ENCODE assay signal across 14 mouse cellular contexts in genomic region chr17:79343334-79343946, GRCm38 (mm10). TPM values are rescaled to one million over a fixed set of nuclear protein-coding genes. Genes with fewer than 3 reads are reported as not detected.
DNase-seq lines count a peak whose midpoint lies in the region; ATAC-seq and TF ChIP-seq lines count a peak whose summit lies in the region.
"Had no signal": no experiment of that assay in that cellular context is flagged by ENCODE, and none has a peak within 500 bp of the region (broad histone marks: within the 10 kb centered on the region; RNA-seq: fewer than 3 reads in every experiment).

No protein-coding gene starts in this region.

- 61% methylated on average over 5 of the region's 5 CpGs for WGBS in heart, embryonic 10.5 days
- 50% methylated on average over 5 of the region's 5 CpGs for WGBS in heart, postnatal 0 days
- 32% methylated on average over 5 of the region's 5 CpGs for WGBS in liver, embryonic 15.5 days (ENCODE audit: insufficient replicate concordance)

- TF ChIP-seq CTCF in MEL (IDR thresholded peaks at IDR 0.05 in 2 of 3, conservative IDR thresholded peaks at IDR 0.05 in 1 of 3; ENCODE audit: control insufficient read depth in 1 of 3, insufficient read depth in 1 of 3, low read depth in 2 of 3, low read length in 3 of 3, poor library complexity in 1 of 3, severe bottlenecking in 1 of 3): no peak
- TF ChIP-seq CTCF in heart, postnatal 0 days (IDR thresholded peaks at IDR 0.05; ENCODE audit: low read depth): no peak

- no peak for TF ChIP-seq POLR2A in MEL (IDR thresholded peaks at IDR 0.05; ENCODE audit: control insufficient read depth in 1 of 2, insufficient read depth in 1 of 2, low read depth in 1 of 2, low read length in 2 of 2, poor library complexity in 1 of 2)

- peak overlapping the region; percentile 56; the same call in 1 of the 2 replicates for H3K27ac ChIP-seq in heart, embryonic 10.5 days
- H3K27ac ChIP-seq in MEL (ENCODE audit: control insufficient read depth, low read depth, low read length): no peak overlapping the region
- H3K27ac ChIP-seq in heart, postnatal 0 days (ENCODE audit: low read depth): 0 out of 2 replicates have a peak overlapping the region, but pooled peaks have one; percentile 3
- H3K27ac ChIP-seq in liver, embryonic 15.5 days (replicated peaks): peak overlapping the region; percentile 64
- H3K27ac ChIP-seq: hindbrain, embryonic 10.5 days; intestine, embryonic 15.5 days; midbrain, embryonic 15.5 days had no signal

- H3K27me3 ChIP-seq in heart, embryonic 10.5 days (ENCODE audit: insufficient read depth, poor library complexity, severe bottlenecking): no peaks in the 10 kb centered on the region
- H3K27me3 ChIP-seq in MEL (ENCODE audit: control insufficient read depth in 1 of 2, insufficient read depth in 2 of 2, low read length in 2 of 2): no peaks in the 10 kb centered on the region
- H3K27me3 ChIP-seq in heart, postnatal 0 days (ENCODE audit: control insufficient read depth, insufficient read depth, low read length): no peaks in the 10 kb centered on the region
- no peaks in the 10 kb centered on the region for H3K27me3 ChIP-seq in liver, embryonic 15.5 days
- H3K27me3 ChIP-seq: intestine, embryonic 15.5 days; midbrain, embryonic 15.5 days had no signal

- H3K9me3 ChIP-seq in heart, embryonic 10.5 days: no peaks in the 10 kb centered on the region
- no peaks in the 10 kb centered on the region for H3K9me3 ChIP-seq in MEL (replicated peaks; ENCODE audit: insufficient read depth, low read length)
- H3K9me3 ChIP-seq in heart, postnatal 0 days (replicated peaks; ENCODE audit: control insufficient read depth, low read length): no peaks in the 10 kb centered on the region
- no peaks in the 10 kb centered on the region for H3K9me3 ChIP-seq in liver, embryonic 15.5 days (replicated peaks)
- H3K9me3 ChIP-seq: hindbrain, embryonic 10.5 days; intestine, embryonic 15.5 days; midbrain, embryonic 15.5 days had no signal

- H3K79me2 ChIP-seq in MEL (ENCODE audit: control insufficient read depth, insufficient read depth, low read length, poor library complexity): no peaks in the 10 kb centered on the region

- H3K4me3 ChIP-seq in heart, embryonic 10.5 days: no peak overlapping the region
- no peak overlapping the region for H3K4me3 ChIP-seq in MEL (ENCODE audit: control insufficient read depth in 1 of 2, insufficient read depth in 1 of 2, low read depth in 2 of 2, low read length in 2 of 2)
- H3K4me3 ChIP-seq in heart, postnatal 0 days (ENCODE audit: low read depth, low read length): no peak overlapping the region
- H3K4me3 ChIP-seq in liver, embryonic 15.5 days (replicated peaks): peak overlapping the region; percentile 22
- H3K4me3 ChIP-seq: hindbrain, embryonic 10.5 days; intestine, embryonic 15.5 days; midbrain, embryonic 15.5 days had no signal

- H3K36me3 ChIP-seq in heart, embryonic 10.5 days: no peaks in the 10 kb centered on the region
- H3K36me3 ChIP-seq in MEL (ENCODE audit: control insufficient read depth in 1 of 2, insufficient read depth in 2 of 2, low read length in 2 of 2): peaks cover 0 to 10% of the 10 kb centered on the region in 2 experiments; a peak in 2 of 4 replicates
- H3K36me3 ChIP-seq in heart, postnatal 0 days (replicated peaks; ENCODE audit: control insufficient read depth, insufficient read depth, low read length): peaks cover 26% of the 10 kb centered on the region; the same call in 1 of the 2 replicates
- peaks cover 91% of the 10 kb centered on the region for H3K36me3 ChIP-seq in liver, embryonic 15.5 days (replicated peaks)
- H3K36me3 ChIP-seq: hindbrain, embryonic 10.5 days; intestine, embryonic 15.5 days; midbrain, embryonic 15.5 days had no signal

- no peak overlapping the region for H3K4me2 ChIP-seq in heart, postnatal 0 days (ENCODE audit: low read depth, low read length)
- H3K4me2 ChIP-seq in liver, embryonic 15.5 days: peak overlapping the region; percentile 60
- H3K4me2 ChIP-seq: intestine, embryonic 15.5 days; midbrain, embryonic 15.5 days had no signal

- no peak for DNase-seq in heart, embryonic 10.5 days (ENCODE audit: low spot score)
- DNase-seq in heart, postnatal 10 days: no peak
- DNase-seq in MEL (ENCODE audit: low read depth, low spot score): peak; percentile 9
- no peak for DNase-seq in heart, postnatal 0 days (ENCODE audit: low spot score)
- no peak for DNase-seq in layer of hippocampus, postnatal 36 days
- DNase-seq in layer of hippocampus, postnatal 14 days (ENCODE audit: low spot score in 2 of 2): no peak
- DNase-seq in Muller cell, postnatal 12 days (ENCODE audit: inconsistent ontology term): no peak
- DNase-seq: cerebellum, adult 8-10 months; kidney, postnatal 14 days; lung, adult 18-20 months had no signal

- ATAC-seq in heart, postnatal 0 days (ENCODE audit: insufficient read depth, low read depth): no peak
- ATAC-seq in liver, embryonic 15.5 days (ENCODE audit: insufficient read depth): peak; percentile 76
- ATAC-seq: intestine, embryonic 15.5 days; midbrain, embryonic 15.5 days had no signal

- no peak for TF ChIP-seq RAD21 in MEL (IDR thresholded peaks at IDR 0.05; ENCODE audit: low read depth, low read length)

- H3K9ac ChIP-seq in MEL (ENCODE audit: control insufficient read depth, low read depth, low read length, poor library complexity, severe bottlenecking): no peak overlapping the region
- no peak overlapping the region for H3K9ac ChIP-seq in heart, postnatal 0 days (replicated peaks; ENCODE audit: low read depth, low read length)
- peak overlapping the region; percentile 25 for H3K9ac ChIP-seq in liver, embryonic 15.5 days
- H3K9ac ChIP-seq: intestine, embryonic 15.5 days; midbrain, embryonic 15.5 days had no signal

- peak; percentile 20 to 23; a peak in 1 of 4 replicates for TF ChIP-seq EP300 in MEL (IDR thresholded peaks at IDR 0.05; ENCODE audit: low read depth in 1 of 2, low read length in 2 of 2)
- TF ChIP-seq EP300 in heart, postnatal 0 days (IDR thresholded peaks at IDR 0.05; ENCODE audit: low read depth): no peak

- peaks cover 41% of the 10 kb centered on the region for H3K4me1 ChIP-seq in heart, embryonic 10.5 days
- peaks cover 4 to 9% of the 10 kb centered on the region in 2 experiments for H3K4me1 ChIP-seq in MEL (ENCODE audit: control insufficient read depth in 1 of 2, insufficient read depth in 2 of 2, low read length in 2 of 2)
- peaks cover 69% of the 10 kb centered on the region for H3K4me1 ChIP-seq in heart, postnatal 0 days (ENCODE audit: control insufficient read depth, insufficient read depth)
- H3K4me1 ChIP-seq in liver, embryonic 15.5 days (replicated peaks): peaks cover 85% of the 10 kb centered on the region
- H3K4me1 ChIP-seq: intestine, embryonic 15.5 days; midbrain, embryonic 15.5 days had no signal

- intact Hi-C loops in heart, postnatal 10 days (cut with DNase I): no loop called here

TF ChIP-seq in MEL, 35 proteins besides CTCF, POLR2A, EP300 and RAD21:
- no peak for TF ChIP-seq CHD2 (IDR thresholded peaks at IDR 0.05; ENCODE audit: low read length)
- TF ChIP-seq GATA1 (IDR thresholded peaks at IDR 0.05; ENCODE audit: low read depth, low read length): peak; percentile 39; the same call in 1 of the 2 replicates
- peak; percentile 47; the same call in 1 of the 2 replicates for TF ChIP-seq MXI1 (IDR thresholded peaks at IDR 0.05; ENCODE audit: low read depth, low read length)
TF ChIP-seq in MEL: peak in this region for 2.

RNA-seq across cellular contexts. Expression of gene Cdc42ep3, which starts 11.5 kb away (rescaled TPM):
- 27.8 and 30.1 TPM in 2 replicates for polyA plus RNA-seq in heart, embryonic 10.5 days (2016; fragmentation: Nextera tagmentation; extraction: Ambion mirVana)
- total RNA-seq in heart, postnatal 10 days (2021): 10 to 100 TPM; 33.6 to 42.7 TPM
- 4.2 and 4.6 TPM in 2 replicates for total RNA-seq in MEL (2012; rRNA removed)
- polyA plus RNA-seq in MEL (2012; ENCODE audit: insufficient read depth in 1 of 2, insufficient read length in 2 of 2, low read depth in 1 of 2, low replicate concordance in 2 of 2, missing spikeins in 1 of 2): 1 to 10 TPM in 1 of 2 experiments, not detected in 1; 8.4 TPM
- 32.9 and 37.5 TPM in 2 replicates for total RNA-seq in heart, postnatal 0 days (2014; rRNA removed; ENCODE audit: low replicate concordance)
- polyA plus RNA-seq in heart, postnatal 0 days (2015; fragmentation: Nextera tagmentation; extraction: Ambion mirVana): 74.4 and 87.0 TPM in 2 replicates
- polyA plus RNA-seq in liver, embryonic 15.5 days (2015; fragmentation: Nextera tagmentation; extraction: Ambion mirVana): 60.0 and 62.2 TPM in 2 replicates
- 1 to 10 TPM; 3.4 to 5.1 TPM for total RNA-seq in layer of hippocampus, postnatal 36 days (2021)
- 1 to 10 TPM; 6.2 to 9.8 TPM for total RNA-seq in layer of hippocampus, postnatal 14 days (2021)
